Mouse (Mus musculus): Measurements from ENCODE around the gene Kcnj16. TPM values are rescaled to one million over a fixed set of nuclear protein-coding genes. Genes with fewer than 3 reads are reported as not detected.
A peak's percentile ranks its signal among the peaks of the same experiment; 100 is the strongest.

Kcnj16 gene
- polyA plus RNA-seq, 1 experiment from 2014 or later: not detected

GRCm38 (mm10) chr11:110968901-110969300 is 1.1 kb downstream of the Kcnj16 start:
- Histone ChIP-seq H3K9me3 (ENCODE audit: control insufficient read depth, low read depth, low read length) (no peaks in the 10 kb centered on the region), H3K4me1 (ENCODE audit: control insufficient read depth, insufficient read depth, low read length) (no peaks in the 10 kb centered on the region), H3K4me2 (replicated peaks; ENCODE audit: low read depth, low read length) (no peak overlapping the region), H3K4me3 (ENCODE audit: low read depth, low read length) (no peak overlapping the region), H3K27ac (ENCODE audit: low read length) (no peak overlapping the region), H3K36me3 (ENCODE audit: control insufficient read depth, insufficient read depth, low read length) (no peaks in the 10 kb centered on the region), H3K9ac (replicated peaks; ENCODE audit: low read depth, low read length) (no peak overlapping the region), H3K27me3 (ENCODE audit: control insufficient read depth, insufficient read depth, low read length) (no peaks in the 10 kb centered on the region)
- no peak for ATAC-seq (ENCODE audit: insufficient number of reproducible peaks, insufficient read depth, low FRiP score, low read depth)

DNA sequence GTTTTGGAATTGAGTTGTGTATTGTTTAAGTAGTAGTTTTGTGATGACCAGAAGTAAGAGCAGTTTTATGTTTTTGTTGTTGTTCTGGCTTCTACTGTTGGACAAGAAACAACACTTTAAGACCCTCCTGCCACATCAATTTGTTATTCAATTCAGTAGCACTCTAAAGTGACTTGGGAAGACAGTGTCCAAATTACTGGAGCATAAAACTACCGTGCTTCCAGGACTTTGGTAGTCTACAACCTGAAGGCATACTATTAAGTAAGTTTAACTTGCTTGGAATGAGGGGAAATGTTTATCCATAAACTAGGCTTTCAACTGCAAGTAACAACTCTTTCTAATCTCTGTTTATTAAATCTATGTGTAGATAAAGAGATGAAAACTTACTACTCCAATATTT is 17.7 kb downstream of the Kcnj16 start:
- no peaks in the 10 kb centered on the region for H3K4me1 ChIP-seq (ENCODE audit: control insufficient read depth, insufficient read depth, low read length)
- H3K27me3 ChIP-seq (ENCODE audit: control insufficient read depth, insufficient read depth, low read length): no peaks in the 10 kb centered on the region
- no peaks in the 10 kb centered on the region for H3K9me3 ChIP-seq (ENCODE audit: control insufficient read depth, low read depth, low read length)
- no peak overlapping the region for H3K27ac ChIP-seq (ENCODE audit: low read length)
- ATAC-seq (ENCODE audit: insufficient number of reproducible peaks, insufficient read depth, low FRiP score, low read depth): no peak
- H3K4me3 ChIP-seq (ENCODE audit: low read depth, low read length): no peak overlapping the region
- no peak overlapping the region for H3K9ac ChIP-seq (replicated peaks; ENCODE audit: low read depth, low read length)
- WGBS: 48% methylated on average over 1 of the region's 1 CpGs
- H3K36me3 ChIP-seq (ENCODE audit: control insufficient read depth, insufficient read depth, low read length): no peaks in the 10 kb centered on the region
- no peak overlapping the region for H3K4me2 ChIP-seq (replicated peaks; ENCODE audit: low read depth, low read length)

- Histone ChIP-seq H3K9ac (replicated peaks; ENCODE audit: low read depth, low read length) (no peak overlapping the region), H3K4me2 (replicated peaks; ENCODE audit: low read depth, low read length) (no peak overlapping the region), H3K9me3 (ENCODE audit: control insufficient read depth, low read depth, low read length) (no peaks in the 10 kb centered on the region), H3K4me3 (ENCODE audit: low read depth, low read length) (no peak overlapping the region), H3K4me1 (ENCODE audit: control insufficient read depth, insufficient read depth, low read length) (no peaks in the 10 kb centered on the region), H3K27ac (ENCODE audit: low read length) (no peak overlapping the region), H3K36me3 (ENCODE audit: control insufficient read depth, insufficient read depth, low read length) (no peaks in the 10 kb centered on the region), H3K27me3 (ENCODE audit: control insufficient read depth, insufficient read depth, low read length) (no peaks in the 10 kb centered on the region)
- peak; percentile 65; the same call in 1 of the 2 replicates for ATAC-seq (ENCODE audit: insufficient number of reproducible peaks, insufficient read depth, low FRiP score, low read depth)
- WGBS: 15% methylated on average over 3 of the region's 3 CpGs
Observed at GRCm38 (mm10) chr11:110985949-110986348, 18.1 kb downstream of the Kcnj16 start.

GRCm38 (mm10) chr11:110993616-110994015 is 25.8 kb downstream of the Kcnj16 start:
- no peaks in the 10 kb centered on the region for H3K36me3 ChIP-seq (ENCODE audit: control insufficient read depth, insufficient read depth, low read length)
- no peaks in the 10 kb centered on the region for H3K27me3 ChIP-seq (ENCODE audit: control insufficient read depth, insufficient read depth, low read length)
- H3K4me1 ChIP-seq (ENCODE audit: control insufficient read depth, insufficient read depth, low read length): no peaks in the 10 kb centered on the region
- H3K27ac ChIP-seq (ENCODE audit: low read length): no peak overlapping the region
- H3K4me3 ChIP-seq (ENCODE audit: low read depth, low read length): no peak overlapping the region
- no peak overlapping the region for H3K9ac ChIP-seq (replicated peaks; ENCODE audit: low read depth, low read length)
- 57% methylated on average over 4 of the region's 4 CpGs for WGBS
- no peak for ATAC-seq (ENCODE audit: insufficient number of reproducible peaks, insufficient read depth, low FRiP score, low read depth)
- H3K4me2 ChIP-seq (replicated peaks; ENCODE audit: low read depth, low read length): no peak overlapping the region
- no peaks in the 10 kb centered on the region for H3K9me3 ChIP-seq (ENCODE audit: control insufficient read depth, low read depth, low read length)

- no peak for ATAC-seq (ENCODE audit: insufficient number of reproducible peaks, insufficient read depth, low FRiP score, low read depth)
- H3K4me1 ChIP-seq (ENCODE audit: control insufficient read depth, insufficient read depth, low read length): no peaks in the 10 kb centered on the region
- H3K36me3 ChIP-seq (ENCODE audit: control insufficient read depth, insufficient read depth, low read length): no peaks in the 10 kb centered on the region
- WGBS: 76% methylated on average over 9 of the region's 9 CpGs
- no peak overlapping the region for H3K9ac ChIP-seq (replicated peaks; ENCODE audit: low read depth, low read length)
- no peak overlapping the region for H3K27ac ChIP-seq (ENCODE audit: low read length)
- H3K4me3 ChIP-seq (ENCODE audit: low read depth, low read length): no peak overlapping the region
- no peaks in the 10 kb centered on the region for H3K27me3 ChIP-seq (ENCODE audit: control insufficient read depth, insufficient read depth, low read length)
- no peak overlapping the region for H3K4me2 ChIP-seq (replicated peaks; ENCODE audit: low read depth, low read length)
- H3K9me3 ChIP-seq (ENCODE audit: control insufficient read depth, low read depth, low read length): no peaks in the 10 kb centered on the region
Observed at GRCm38 (mm10) chr11:110997211-110997610, 29.4 kb downstream of the Kcnj16 start.

DNA sequence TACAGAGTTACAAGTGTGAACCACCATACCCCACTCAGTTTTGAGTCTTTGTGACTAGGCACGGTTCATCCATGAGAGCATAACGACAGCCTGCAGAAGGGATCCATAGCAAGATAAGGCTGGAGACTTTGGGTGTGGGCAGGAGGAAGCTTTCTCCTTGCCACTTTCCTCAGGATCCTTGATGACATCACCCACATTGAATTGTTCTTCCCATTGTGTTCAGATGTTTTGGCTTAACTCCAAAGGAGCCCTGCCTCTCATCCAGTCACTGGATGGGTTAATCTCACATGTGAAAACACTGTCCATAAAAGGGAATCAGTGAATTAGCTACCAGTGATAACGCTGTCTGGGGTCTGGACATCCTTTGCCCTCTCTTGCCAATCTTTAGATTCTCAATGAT is 37.3 kb downstream of the Kcnj16 start:
- no peak for ATAC-seq (ENCODE audit: insufficient number of reproducible peaks, insufficient read depth, low FRiP score, low read depth)
- 78% methylated on average over 3 of the region's 3 CpGs for WGBS
- no peaks in the 10 kb centered on the region for H3K36me3 ChIP-seq (ENCODE audit: control insufficient read depth, insufficient read depth, low read length)
- no peaks in the 10 kb centered on the region for H3K27me3 ChIP-seq (ENCODE audit: control insufficient read depth, insufficient read depth, low read length)
- H3K27ac ChIP-seq (ENCODE audit: low read length): no peak overlapping the region
- H3K9me3 ChIP-seq (ENCODE audit: control insufficient read depth, low read depth, low read length): no peaks in the 10 kb centered on the region
- H3K4me3 ChIP-seq (ENCODE audit: low read depth, low read length): no peak overlapping the region
- H3K4me2 ChIP-seq (replicated peaks; ENCODE audit: low read depth, low read length): no peak overlapping the region
- no peak overlapping the region for H3K9ac ChIP-seq (replicated peaks; ENCODE audit: low read depth, low read length)
- H3K4me1 ChIP-seq (ENCODE audit: control insufficient read depth, insufficient read depth, low read length): no peaks in the 10 kb centered on the region

DNA sequence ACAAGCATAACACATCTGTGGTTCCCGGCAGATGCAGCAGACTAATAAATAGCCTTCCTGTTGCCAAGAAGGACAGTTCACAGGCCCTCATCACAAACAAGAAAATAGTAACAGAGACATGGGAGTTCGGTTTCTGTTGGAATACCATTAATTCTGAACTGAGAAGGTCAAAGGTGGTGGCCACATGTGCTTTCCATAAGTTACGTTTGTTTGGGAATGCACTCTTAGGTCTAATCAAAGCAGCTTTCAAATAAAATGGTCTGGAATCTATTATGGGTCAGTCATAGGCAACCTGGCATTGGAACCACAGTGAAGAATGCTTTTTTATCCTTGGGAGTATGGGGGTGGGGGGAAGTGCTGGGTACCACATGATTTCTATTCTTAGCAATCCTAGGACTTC is 41.6 kb downstream of the Kcnj16 start:
- H3K27me3 ChIP-seq (ENCODE audit: control insufficient read depth, insufficient read depth, low read length): no peaks in the 10 kb centered on the region
- H3K4me2 ChIP-seq (replicated peaks; ENCODE audit: low read depth, low read length): no peak overlapping the region
- H3K9me3 ChIP-seq (ENCODE audit: control insufficient read depth, low read depth, low read length): no peaks in the 10 kb centered on the region
- H3K36me3 ChIP-seq (ENCODE audit: control insufficient read depth, insufficient read depth, low read length): no peaks in the 10 kb centered on the region
- no peak overlapping the region for H3K4me3 ChIP-seq (ENCODE audit: low read depth, low read length)
- H3K9ac ChIP-seq (replicated peaks; ENCODE audit: low read depth, low read length): no peak overlapping the region
- H3K27ac ChIP-seq (ENCODE audit: low read length): no peak overlapping the region
- ATAC-seq (ENCODE audit: insufficient number of reproducible peaks, insufficient read depth, low FRiP score, low read depth): no peak
- 58% methylated on average over 3 of the region's 3 CpGs for WGBS
- no peaks in the 10 kb centered on the region for H3K4me1 ChIP-seq (ENCODE audit: control insufficient read depth, insufficient read depth, low read length)

GRCm38 (mm10) chr11:111016206-111016605 is 48.4 kb downstream of the Kcnj16 start:
- Histone ChIP-seq H3K9ac (replicated peaks; ENCODE audit: low read depth, low read length) (no peak overlapping the region), H3K4me2 (replicated peaks; ENCODE audit: low read depth, low read length) (no peak overlapping the region), H3K27me3 (ENCODE audit: control insufficient read depth, insufficient read depth, low read length) (no peaks in the 10 kb centered on the region), H3K4me1 (ENCODE audit: control insufficient read depth, insufficient read depth, low read length) (no peaks in the 10 kb centered on the region), H3K27ac (ENCODE audit: low read length) (no peak overlapping the region), H3K36me3 (ENCODE audit: control insufficient read depth, insufficient read depth, low read length) (no peaks in the 10 kb centered on the region), H3K4me3 (ENCODE audit: low read depth, low read length) (no peak overlapping the region), H3K9me3 (ENCODE audit: control insufficient read depth, low read depth, low read length) (no peaks in the 10 kb centered on the region)
- no peak for ATAC-seq (ENCODE audit: insufficient number of reproducible peaks, insufficient read depth, low FRiP score, low read depth)
- WGBS: 91% methylated on average over 3 of the region's 3 CpGs

DNA sequence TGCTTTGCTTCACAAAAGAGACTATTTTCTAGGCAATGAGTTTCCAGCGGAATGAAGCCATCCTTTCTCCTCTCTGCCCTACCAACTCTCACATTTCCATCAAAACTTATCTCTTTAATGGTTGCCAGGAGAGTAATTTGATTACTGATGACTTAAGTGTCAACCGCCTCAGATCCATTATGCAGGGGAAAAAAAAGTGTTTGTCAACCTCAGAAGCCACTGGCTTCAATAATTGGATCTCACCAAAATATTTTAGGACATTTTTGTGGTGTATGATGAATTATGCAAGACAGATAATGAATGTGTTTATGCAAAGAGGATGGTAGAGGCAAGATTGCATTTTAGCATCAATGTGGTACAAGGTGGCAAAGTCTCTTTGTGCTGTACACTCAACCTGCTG is 52.4 kb downstream of the Kcnj16 start:
- Histone ChIP-seq H3K4me2 (replicated peaks; ENCODE audit: low read depth, low read length) (no peak overlapping the region), H3K27me3 (ENCODE audit: control insufficient read depth, insufficient read depth, low read length) (no peaks in the 10 kb centered on the region), H3K9me3 (ENCODE audit: control insufficient read depth, low read depth, low read length) (no peaks in the 10 kb centered on the region), H3K9ac (replicated peaks; ENCODE audit: low read depth, low read length) (no peak overlapping the region), H3K27ac (ENCODE audit: low read length) (no peak overlapping the region), H3K36me3 (ENCODE audit: control insufficient read depth, insufficient read depth, low read length) (no peaks in the 10 kb centered on the region), H3K4me1 (ENCODE audit: control insufficient read depth, insufficient read depth, low read length) (no peaks in the 10 kb centered on the region), H3K4me3 (ENCODE audit: low read depth, low read length) (no peak overlapping the region)
- no peak for ATAC-seq (ENCODE audit: insufficient number of reproducible peaks, insufficient read depth, low FRiP score, low read depth)
- WGBS: 46% methylated on average over 2 of the region's 2 CpGs

Measured in stomach, embryonic 14.5 days (tissue).